Mouse (Mus musculus) E14TG2a.4 (cell line): Measurements from ENCODE around the gene E2f2.
A peak's percentile ranks its signal among the peaks of the same experiment; 100 is the strongest.

ENCODE experiments used
- CTCF ChIP-seq: conservative IDR thresholded peaks from 2 replicates; pipeline ENCODE4 v1.5.1; 2014; ENCODE audit warnings: low read length
- NANOG ChIP-seq: IDR thresholded peaks from 2 replicates; pipeline ENCODE4 v1.6.1; 2014; ENCODE audit warnings: borderline replicate concordance, low read length, mixed read lengths
- POU5F1 ChIP-seq: IDR thresholded peaks from 2 replicates; pipeline ENCODE4 v1.6.1; 2014; ENCODE audit warnings: low read length, borderline replicate concordance

DNA sequence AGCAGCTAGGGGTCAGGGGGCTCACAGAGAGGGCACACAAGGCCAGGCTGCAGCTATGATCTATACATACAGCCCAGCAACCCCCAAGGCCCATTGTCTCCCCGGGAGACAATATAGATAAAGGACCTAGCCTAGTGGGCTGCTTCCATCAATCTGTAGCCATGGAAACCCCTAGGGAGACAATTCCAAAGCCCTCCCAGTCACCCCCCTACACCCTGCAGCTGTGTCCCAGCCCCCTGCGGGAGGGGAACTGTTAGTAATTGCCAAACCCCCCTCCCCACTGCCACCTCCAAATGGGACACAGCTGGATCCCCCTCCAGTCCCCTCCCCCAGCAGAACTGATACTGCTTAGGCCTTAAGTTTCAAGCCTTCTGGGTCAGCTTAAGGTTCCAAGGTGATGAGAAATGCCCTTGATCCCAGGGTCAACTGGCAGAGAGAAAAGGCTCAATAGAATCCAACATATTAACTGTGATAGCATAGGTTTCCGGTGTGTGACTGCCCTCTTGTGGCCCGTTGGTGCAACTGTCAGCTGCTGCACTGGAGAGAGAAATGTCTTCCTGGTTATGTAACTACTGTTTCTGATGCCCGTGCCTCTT lies 12.3 kb upstream of the E2f2 start:
- TF ChIP-seq CTCF (peak; percentile 92), NANOG (no peak), POU5F1 (no peak)
